Mouse (Mus musculus): Measurements from ENCODE around the gene Taf9. TPM values are rescaled to one million over a fixed set of nuclear protein-coding genes. Genes with fewer than 3 reads are reported as not detected.
A peak's percentile ranks its signal among the peaks of the same experiment; 100 is the strongest.

The Taf9 gene
- polyA plus RNA-seq (2012; ENCODE audit: insufficient read depth, insufficient read length, missing spikeins): not detected in 2 replicates

GRCm38 (mm10) chr13:100651439-100652186 lies at the start of gene Taf9:
TSS of gene Taf9 (plus strand) at chr13:100651579.
- Histone ChIP-seq H3K4me1 (ENCODE audit: control insufficient read depth, insufficient read depth, insufficient read length, low read length) (peaks cover 3% of the 10 kb centered on the region), H3K4me3 (ENCODE audit: insufficient read depth, low read depth, low read length) (peak within 1 kb of the TSS; percentile 84), H3K27ac (replicated peaks; ENCODE audit: low read depth, low read length) (peak within 1 kb of the TSS; percentile 99)

- Histone ChIP-seq H3K4me3 (ENCODE audit: insufficient read depth, low read depth, low read length) (no peak overlapping the region), H3K27ac (replicated peaks; ENCODE audit: low read depth, low read length) (no peak overlapping the region; the same call in 1 of the 2 replicates), H3K4me1 (ENCODE audit: control insufficient read depth, insufficient read depth, insufficient read length, low read length) (no peaks in the 10 kb centered on the region)
Measured at GRCm38 (mm10) chr13:100602239-100602902, 49.0 kb upstream of the Taf9 start.

- no peaks in the 10 kb centered on the region for H3K4me1 ChIP-seq (ENCODE audit: control insufficient read depth, insufficient read depth, insufficient read length, low read length)
- H3K27ac ChIP-seq (replicated peaks; ENCODE audit: low read depth, low read length): no peak overlapping the region
- H3K4me3 ChIP-seq (ENCODE audit: insufficient read depth, low read depth, low read length): no peak overlapping the region
Measured at GRCm38 (mm10) chr13:100603031-100603737, 48.2 kb upstream of the Taf9 start.

- Histone ChIP-seq H3K4me3 (ENCODE audit: insufficient read depth, low read depth, low read length) (no peak overlapping the region), H3K27ac (replicated peaks; ENCODE audit: low read depth, low read length) (no peak overlapping the region), H3K4me1 (ENCODE audit: control insufficient read depth, insufficient read depth, insufficient read length, low read length) (no peaks in the 10 kb centered on the region)
Measured at GRCm38 (mm10) chr13:100603738-100604095, 47.7 kb upstream of the Taf9 start.

GRCm38 (mm10) chr13:100605845-100606244 lies 45.5 kb upstream of the Taf9 start:
- Histone ChIP-seq H3K4me1 (ENCODE audit: control insufficient read depth, insufficient read depth, insufficient read length, low read length) (no peaks in the 10 kb centered on the region), H3K4me3 (ENCODE audit: insufficient read depth, low read depth, low read length) (no peak overlapping the region), H3K27ac (replicated peaks; ENCODE audit: low read depth, low read length) (no peak overlapping the region)

GRCm38 (mm10) chr13:100607756-100608155 lies 43.6 kb upstream of the Taf9 start:
- H3K4me3 ChIP-seq (ENCODE audit: insufficient read depth, low read depth, low read length): no peak overlapping the region
- H3K27ac ChIP-seq (replicated peaks; ENCODE audit: low read depth, low read length): no peak overlapping the region
- no peaks in the 10 kb centered on the region for H3K4me1 ChIP-seq (ENCODE audit: control insufficient read depth, insufficient read depth, insufficient read length, low read length)

- H3K4me1 ChIP-seq (ENCODE audit: control insufficient read depth, insufficient read depth, insufficient read length, low read length): no peaks in the 10 kb centered on the region
- H3K27ac ChIP-seq (replicated peaks; ENCODE audit: low read depth, low read length): no peak overlapping the region
- H3K4me3 ChIP-seq (ENCODE audit: insufficient read depth, low read depth, low read length): no peak overlapping the region
Measured at GRCm38 (mm10) chr13:100611266-100611665, 40.1 kb upstream of the Taf9 start.

- H3K4me1 ChIP-seq (ENCODE audit: control insufficient read depth, insufficient read depth, insufficient read length, low read length): no peaks in the 10 kb centered on the region
- no peak overlapping the region for H3K4me3 ChIP-seq (ENCODE audit: insufficient read depth, low read depth, low read length)
- H3K27ac ChIP-seq (replicated peaks; ENCODE audit: low read depth, low read length): no peak overlapping the region
Measured at GRCm38 (mm10) chr13:100612251-100612650, 39.1 kb upstream of the Taf9 start.

- Histone ChIP-seq H3K27ac (replicated peaks; ENCODE audit: low read depth, low read length) (no peak overlapping the region), H3K4me3 (ENCODE audit: insufficient read depth, low read depth, low read length) (no peak overlapping the region), H3K4me1 (ENCODE audit: control insufficient read depth, insufficient read depth, insufficient read length, low read length) (no peaks in the 10 kb centered on the region)
Measured at GRCm38 (mm10) chr13:100612903-100613302, 38.5 kb upstream of the Taf9 start.

GRCm38 (mm10) chr13:100616181-100617087 lies 34.9 kb upstream of the Taf9 start, which contains the start of gene Marveld2:
TSS of gene Marveld2 (minus strand) at chr13:100616971.
- no peaks in the 10 kb centered on the region for H3K4me1 ChIP-seq (ENCODE audit: control insufficient read depth, insufficient read depth, insufficient read length, low read length)
- H3K4me3 ChIP-seq (ENCODE audit: insufficient read depth, low read depth, low read length): peak within 1 kb of the TSS; percentile 60
- H3K27ac ChIP-seq (replicated peaks; ENCODE audit: low read depth, low read length): no peak within 1 kb of the TSS

- Histone ChIP-seq H3K27ac (replicated peaks; ENCODE audit: low read depth, low read length) (no peak overlapping the region), H3K4me3 (ENCODE audit: insufficient read depth, low read depth, low read length) (no peak overlapping the region), H3K4me1 (ENCODE audit: control insufficient read depth, insufficient read depth, insufficient read length, low read length) (no peaks in the 10 kb centered on the region)
Measured at GRCm38 (mm10) chr13:100617583-100617982, 33.8 kb upstream of the Taf9 start.

GRCm38 (mm10) chr13:100622241-100622640 lies 29.1 kb upstream of the Taf9 start:
- H3K4me1 ChIP-seq (ENCODE audit: control insufficient read depth, insufficient read depth, insufficient read length, low read length): no peaks in the 10 kb centered on the region
- no peak overlapping the region for H3K27ac ChIP-seq (replicated peaks; ENCODE audit: low read depth, low read length)

GRCm38 (mm10) chr13:100634106-100634691 lies 17.2 kb upstream of the Taf9 start:
- no peak overlapping the region for H3K27ac ChIP-seq (replicated peaks; ENCODE audit: low read depth, low read length)
- H3K4me1 ChIP-seq (ENCODE audit: control insufficient read depth, insufficient read depth, insufficient read length, low read length): no peaks in the 10 kb centered on the region
- H3K4me3 ChIP-seq (ENCODE audit: insufficient read depth, low read depth, low read length): no peak overlapping the region

More at GRCm38 (mm10) chr13:100622241-100622640, 29.1 kb upstream of the Taf9 start:
- H3K4me3 ChIP-seq (ENCODE audit: insufficient read depth, low read depth, low read length): no peak overlapping the region

- H3K4me1 ChIP-seq (ENCODE audit: control insufficient read depth, insufficient read depth, insufficient read length, low read length): no peaks in the 10 kb centered on the region
- H3K27ac ChIP-seq (replicated peaks; ENCODE audit: low read depth, low read length): no peak overlapping the region
- no peak overlapping the region for H3K4me3 ChIP-seq (ENCODE audit: insufficient read depth, low read depth, low read length)
Measured at GRCm38 (mm10) chr13:100642471-100643209, 8.7 kb upstream of the Taf9 start.
